Mouse (Mus musculus) kidney, postnatal 0 days (tissue): ENCODE measurements around the gene BC025920. TPM values are rescaled to one million over a fixed set of nuclear protein-coding genes. Genes with fewer than 3 reads are reported as not detected.
A peak's percentile ranks its signal among the peaks of the same experiment; 100 is the strongest.

Experiments
- ATAC-seq: fragments of 200-750 bp; cut with Nextera tagmentation; replicated peaks from 2 replicates; pipeline ENCODE4 v1.8.0; 2017; ENCODE audit warnings: low read depth, moderate number of reproducible peaks, moderate TSS enrichment, moderate library complexity; ENCODE audit not compliant: low FRiP score
- DNase-seq: peaks from one replicate; pipeline ENCODE4 v3.0.0-alpha.2; 2016; ENCODE audit warnings: low spot score
- H3K27ac ChIP-seq: fragments of 300-500 bp; sonication (generic); 2 replicates; pipeline ENCODE4 v1.5.1; 2014; ENCODE audit warnings: mild to moderate bottlenecking
- H3K27me3 ChIP-seq: fragments of 300-500 bp; sonication (generic); 2 replicates; pipeline ENCODE4 v1.6.1; 2014; ENCODE audit warnings: low read length, mixed read lengths; ENCODE audit not compliant: insufficient read depth
- H3K36me3 ChIP-seq: fragments of 300-500 bp; sonication (generic); 2 replicates; pipeline ENCODE4 v1.6.1; 2014; ENCODE audit warnings: low read length, mixed read lengths; ENCODE audit not compliant: insufficient read depth
- H3K4me1 ChIP-seq: fragments of 300-500 bp; sonication (generic); replicated peaks from 2 replicates; pipeline ENCODE4 v1.6.1; 2014; ENCODE audit warnings: antibody characterized with exemption, low read length, mixed read lengths; ENCODE audit not compliant: insufficient read depth
- H3K4me2 ChIP-seq: fragments of 300-500 bp; sonication (generic); 2 replicates; pipeline ENCODE4 v1.6.1; 2014; ENCODE audit warnings: mild to moderate bottlenecking, low read length, moderate library complexity, mixed read lengths
- H3K4me3 ChIP-seq: fragments of 300-500 bp; sonication (generic); replicated peaks from 2 replicates; pipeline ENCODE4 v1.5.1; 2014; ENCODE audit warnings: low read depth, low read length
- H3K9ac ChIP-seq: fragments of 300-500 bp; sonication (generic); 2 replicates; pipeline ENCODE4 v1.6.1; 2014; ENCODE audit warnings: low read depth, low read length
- H3K9me3 ChIP-seq: fragments of 300-500 bp; sonication (generic); replicated peaks from 2 replicates; pipeline ENCODE4 v1.6.1; 2016; ENCODE audit warnings: low read length, inconsistent platforms, mixed read lengths
- CTCF ChIP-seq: IDR thresholded peaks from 2 replicates; pipeline ENCODE4 v1.5.1; 2016; ENCODE audit warnings: antibody characterized with exemption, low read depth, mild to moderate bottlenecking, moderate library complexity
- WGBS: fragments of 180-500 bp; shearing (Covaris S2); extraction: QIAGEN DNeasy Blood & Tissue Kit; methylation state at CpG from one replicate; pipeline ENCODE4 v1.1.7; 2014; 5-methylcytosine and 5-hydroxymethylcytosine counted together
- polyA plus RNA-seq: library from polyadenylated mRNA; unstranded; fragments of >200 nt; fragmentation: Nextera tagmentation; extraction: Ambion mirVana; gene quantifications from 2 replicates; pipeline ENCODE4 v1.2.1, GENCODE M21; 2015

BC025920 gene
- polyA plus RNA-seq, 1 experiment from 2014 or later, result 0.37 TPM

DNA sequence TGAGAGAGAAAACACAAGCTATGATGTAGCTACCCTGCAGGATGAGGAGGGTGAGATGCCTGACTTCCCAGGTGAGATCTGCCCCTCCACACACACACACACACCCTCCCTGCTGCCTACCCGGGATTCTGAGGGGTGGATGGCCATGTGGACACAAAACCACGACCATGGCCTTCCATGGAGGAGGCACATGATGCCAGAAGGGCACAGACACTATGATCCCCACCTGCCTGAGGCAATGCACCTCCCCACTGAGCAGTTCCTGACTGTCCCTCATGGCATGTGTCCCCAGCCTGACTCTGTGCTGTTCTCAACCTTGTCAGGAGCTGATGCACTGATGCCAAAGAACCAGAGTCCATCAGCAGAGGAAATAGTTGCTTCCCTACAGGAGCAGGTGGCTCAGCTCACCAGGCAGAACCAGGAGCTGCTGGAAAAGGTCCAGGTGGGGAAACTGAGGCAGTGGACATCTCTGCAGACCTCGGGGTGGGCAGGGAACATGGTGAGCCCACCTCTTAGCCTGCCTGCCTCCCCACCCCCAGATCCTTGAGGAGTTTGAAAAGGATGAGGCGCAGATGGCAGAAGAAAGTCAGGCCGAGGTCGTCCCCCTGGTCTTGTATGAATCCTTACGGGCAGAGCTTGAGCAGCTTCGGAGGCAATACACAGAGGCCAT lies 36.0 kb downstream of the BC025920 start:
- Histone ChIP-seq H3K9me3 (no peaks in the 10 kb centered on the region), H3K27ac (no peak overlapping the region), H3K9ac (peak overlapping the region; percentile 88; the same call in 1 of the 2 replicates), H3K4me3 (no peak overlapping the region), H3K27me3 (no peaks in the 10 kb centered on the region), H3K4me1 (peaks cover 14% of the 10 kb centered on the region; the same call in 1 of the 2 replicates), H3K36me3 (no peaks in the 10 kb centered on the region), H3K4me2 (peak overlapping the region; percentile 68)
- DNase-seq, result no peak
- no peak for TF ChIP-seq CTCF
- WGBS, result 78% methylated on average over 8 of the region's 8 CpGs
- no peak for ATAC-seq

- ATAC-seq (peak; percentile 59), DNase-seq (peak; percentile 35)
- H3K4me3 ChIP-seq, result peak overlapping the region; percentile 55
- peak overlapping the region; percentile 88 for H3K9ac ChIP-seq
- peaks cover 14% of the 10 kb centered on the region; the same call in 1 of the 2 replicates for H3K4me1 ChIP-seq
- no peaks in the 10 kb centered on the region for H3K36me3 ChIP-seq
- no peak for TF ChIP-seq CTCF
- 16% methylated on average over 24 of the region's 24 CpGs for WGBS
- no peaks in the 10 kb centered on the region for H3K9me3 ChIP-seq
- H3K4me2 ChIP-seq, result peak overlapping the region; percentile 68
- H3K27ac ChIP-seq, result peak overlapping the region; percentile 93
- no peaks in the 10 kb centered on the region for H3K27me3 ChIP-seq
Observed at GRCm38 (mm10) chr10:81642648-81643448, 36.8 kb downstream of the BC025920 start.

DNA sequence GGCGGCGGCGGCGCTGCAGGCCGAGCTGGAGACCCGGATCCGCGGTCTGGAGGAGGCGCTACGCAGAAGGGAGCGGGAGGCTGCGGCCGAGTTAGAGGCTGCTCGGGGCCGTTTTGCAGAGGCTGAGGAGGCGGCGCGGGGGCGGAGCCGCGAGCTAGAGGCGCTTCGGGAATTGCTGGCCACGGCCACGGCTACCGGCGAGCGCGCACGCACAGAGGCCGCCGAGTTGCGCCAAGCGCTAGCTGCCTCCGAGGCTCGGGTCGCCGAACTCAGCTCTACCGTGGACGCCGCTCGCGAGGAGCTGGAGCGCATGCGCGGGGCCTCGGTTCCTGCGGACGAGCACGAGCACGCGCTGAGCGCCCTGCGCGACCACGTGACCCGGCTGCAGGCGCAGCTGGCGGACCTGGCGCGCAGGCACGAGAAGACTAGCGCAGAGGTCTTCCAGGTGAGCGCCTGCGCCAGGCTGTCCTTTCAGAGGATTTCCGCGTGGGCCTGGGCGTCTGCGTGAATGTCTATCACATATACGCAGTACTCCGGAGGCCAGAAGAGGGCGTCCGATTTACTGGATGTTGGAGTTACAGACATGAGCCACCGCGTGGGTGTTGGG lies 37.5 kb downstream of the BC025920 start:
- no peaks in the 10 kb centered on the region for H3K27me3 ChIP-seq
- H3K9me3 ChIP-seq, result no peaks in the 10 kb centered on the region
- H3K36me3 ChIP-seq, result no peaks in the 10 kb centered on the region
- H3K4me3 ChIP-seq, result peak overlapping the region; percentile 55
- peak overlapping the region; percentile 93 for H3K27ac ChIP-seq
- under 1% methylated on average over 74 of the region's 75 CpGs for WGBS
- H3K4me2 ChIP-seq, result peak overlapping the region; percentile 68
- TF ChIP-seq CTCF, result peak; percentile 60
- H3K4me1 ChIP-seq, result peaks cover 14% of the 10 kb centered on the region; the same call in 1 of the 2 replicates
- peak; percentile 89 for ATAC-seq
- H3K9ac ChIP-seq, result peak overlapping the region; percentile 88
- peak; percentile 95 for DNase-seq

GRCm38 (mm10) chr10:81644162-81644561 lies 38.1 kb downstream of the BC025920 start:
- DNase-seq, result no peak
- H3K9ac ChIP-seq, result peak overlapping the region; percentile 88; the same call in 1 of the 2 replicates
- no peaks in the 10 kb centered on the region for H3K9me3 ChIP-seq
- no peak; the same call in 1 of the 2 replicates for ATAC-seq
- peak overlapping the region; percentile 68 for H3K4me2 ChIP-seq
- H3K27ac ChIP-seq, result peak overlapping the region; percentile 93
- H3K4me1 ChIP-seq, result peaks cover 14% of the 10 kb centered on the region; the same call in 1 of the 2 replicates
- H3K27me3 ChIP-seq, result no peaks in the 10 kb centered on the region
- H3K36me3 ChIP-seq, result no peaks in the 10 kb centered on the region
- TF ChIP-seq CTCF, result no peak
- H3K4me3 ChIP-seq, result peak overlapping the region; percentile 55
- WGBS, result 44% methylated on average over 2 of the region's 2 CpGs

DNA sequence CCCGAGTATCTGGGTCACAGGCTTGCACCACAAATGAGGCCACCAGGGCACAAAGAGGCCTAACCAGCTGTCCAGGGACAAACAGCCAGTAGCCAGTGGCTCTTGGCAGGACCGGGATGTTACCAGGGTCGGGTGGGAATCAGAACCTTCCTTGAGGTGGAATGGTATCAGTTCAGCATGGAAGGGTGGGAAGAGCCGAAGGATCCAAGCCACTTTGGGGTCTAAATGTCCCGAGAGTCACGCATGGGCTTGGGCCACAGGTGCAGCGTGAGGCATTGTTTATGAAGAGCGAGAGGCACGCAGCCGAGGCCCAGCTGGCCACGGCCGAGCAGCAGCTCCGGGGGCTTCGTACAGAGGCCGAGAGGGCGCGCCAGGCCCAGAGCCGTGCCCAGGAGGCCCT lies 38.6 kb downstream of the BC025920 start:
- Histone ChIP-seq H3K27me3 (no peaks in the 10 kb centered on the region), H3K36me3 (no peaks in the 10 kb centered on the region), H3K4me1 (peaks cover 14% of the 10 kb centered on the region; the same call in 1 of the 2 replicates), H3K9me3 (no peaks in the 10 kb centered on the region), H3K4me2 (no peak overlapping the region), H3K27ac (no peak overlapping the region), H3K9ac (no peak overlapping the region), H3K4me3 (no peak overlapping the region)
- 90% methylated on average over 18 of the region's 18 CpGs for WGBS
- DNase-seq, result no peak
- no peak for ATAC-seq
- no peak for TF ChIP-seq CTCF

- H3K4me2 ChIP-seq, result no peak overlapping the region
- DNase-seq, result no peak
- no peaks in the 10 kb centered on the region for H3K27me3 ChIP-seq
- H3K9ac ChIP-seq, result no peak overlapping the region
- peaks cover 14% of the 10 kb centered on the region; the same call in 1 of the 2 replicates for H3K4me1 ChIP-seq
- H3K4me3 ChIP-seq, result no peak overlapping the region
- H3K27ac ChIP-seq, result no peak overlapping the region
- TF ChIP-seq CTCF, result no peak
- 92% methylated on average over 4 of the region's 4 CpGs for WGBS
- no peaks in the 10 kb centered on the region for H3K9me3 ChIP-seq
- H3K36me3 ChIP-seq, result no peaks in the 10 kb centered on the region
- no peak for ATAC-seq
Observed at GRCm38 (mm10) chr10:81645391-81645790, 39.3 kb downstream of the BC025920 start.
